Mouse (Mus musculus): ENCODE data around the gene Rps27l.

DNA sequence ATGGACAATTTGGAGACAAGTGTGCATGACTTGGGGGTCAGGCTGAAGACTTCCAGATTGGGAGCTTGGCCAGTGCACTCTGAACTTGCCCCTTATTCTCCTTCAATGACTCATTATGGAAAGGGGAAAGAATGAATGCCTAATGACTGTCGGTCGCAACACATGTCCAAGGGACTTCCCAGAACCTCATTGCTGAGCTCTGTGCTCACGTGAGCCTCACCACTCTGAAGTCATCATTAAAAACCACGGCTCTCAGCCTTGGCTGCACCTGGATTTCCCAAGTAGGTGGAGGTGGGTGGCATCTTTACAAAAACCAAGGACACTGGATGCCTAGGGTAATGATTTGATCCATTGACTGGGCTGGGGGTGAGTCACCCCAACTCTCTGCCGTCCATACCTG lies 44.2 kb downstream of the Rps27l start:
- TF ChIP-seq CTCF (IDR thresholded peaks at IDR 0.05; ENCODE audit: low read depth, low read length) (no peak), POLR2A (IDR thresholded peaks at IDR 0.05; ENCODE audit: extremely low read depth, insufficient read depth, low read length) (no peak)

Data from liver, adult 2 months (tissue).